14 mouse cellular contexts compared by ENCODE assay signal in the genomic region with DNA sequence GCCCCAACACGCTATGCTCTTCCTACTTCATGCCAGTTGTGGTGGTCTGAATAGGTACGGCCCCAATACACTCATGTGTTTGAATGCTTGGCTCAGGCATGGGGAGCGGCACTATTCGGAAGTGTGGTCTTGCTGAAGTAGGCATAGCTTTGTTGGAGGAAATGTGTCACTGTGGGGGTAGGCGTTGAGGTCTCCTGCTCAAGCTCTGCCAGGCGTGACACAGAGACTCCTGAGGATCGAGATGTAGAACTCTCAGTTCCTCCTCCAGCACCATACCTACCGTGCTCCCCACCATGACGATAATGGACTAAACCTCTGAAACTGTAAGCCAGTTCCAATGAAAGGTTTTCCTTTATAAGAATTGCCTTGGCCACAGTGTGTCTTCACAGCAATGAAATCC.
"Had no signal": no experiment of that assay in that cellular context is flagged by ENCODE, and none has a peak within 500 bp of the region (broad histone marks: within the 10 kb centered on the region; RNA-seq: fewer than 3 reads in every experiment).

No protein-coding gene starts in this region.

- H3K9me3 ChIP-seq: limb, embryonic 15.5 days; liver, embryonic 12.5 days; megakaryocyte, embryonic 14.5 days had no signal

- H3K9ac ChIP-seq: limb, embryonic 15.5 days; liver, embryonic 12.5 days had no signal

- H3K27me3 ChIP-seq: limb, embryonic 15.5 days; liver, embryonic 12.5 days; megakaryocyte, embryonic 14.5 days had no signal

- H3K4me2 ChIP-seq: limb, embryonic 15.5 days; liver, embryonic 12.5 days; midbrain, embryonic 11.5 days had no signal

- DNase-seq: kidney, adult 8-10 months; kidney, postnatal 25 days; right cerebral cortex, adult 18-20 months; right cerebral cortex, postnatal 25 days; thymus, adult 2 months; thymus, postnatal 25 days had no signal

- H3K4me3 ChIP-seq: limb, embryonic 15.5 days; liver, embryonic 12.5 days; megakaryocyte, embryonic 14.5 days had no signal

- ATAC-seq: inflammation-experienced regulatory T-cells, adult 6 months; intestine, postnatal 0 days; liver, embryonic 12.5 days; midbrain, embryonic 16.5 days had no signal

- H3K27ac ChIP-seq: limb, embryonic 15.5 days; liver, embryonic 12.5 days; macrophage had no signal
